Comparison of ENCODE assay signal across 23 mouse cellular contexts in the genomic region with DNA sequence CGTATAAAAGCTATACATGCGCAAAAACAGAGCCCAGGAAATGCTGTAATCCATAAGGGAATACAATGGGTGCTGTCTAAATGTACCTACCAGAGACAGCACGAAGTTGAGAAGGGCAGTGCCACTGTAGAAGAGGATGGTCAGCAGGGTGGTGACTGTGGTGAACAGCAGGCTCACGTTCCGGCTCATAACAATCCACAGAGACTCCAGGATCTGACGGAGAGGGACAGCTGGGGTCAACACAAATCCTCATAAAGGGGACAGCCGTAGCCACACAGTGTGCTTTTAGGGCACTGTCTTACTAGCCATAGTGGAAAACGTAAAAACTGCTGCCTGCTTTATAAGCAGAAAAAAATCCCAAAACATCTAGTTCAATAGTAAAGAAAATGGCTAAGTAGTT.
"Had no signal": no experiment of that assay in that cellular context is flagged by ENCODE, and none has a peak within 500 bp of the region (broad histone marks: within the 10 kb centered on the region; RNA-seq: fewer than 3 reads in every experiment).

No protein-coding gene starts in this region.

- H3K9me3 ChIP-seq: liver, embryonic 13.5 days; liver, embryonic 15.5 days; lung, embryonic 15.5 days; megakaryocyte, embryonic 14.5 days; midbrain, embryonic 10.5 days; midbrain, embryonic 12.5 days; neural tube, embryonic 12.5 days had no signal

- H3K27me3 ChIP-seq: liver, embryonic 13.5 days; liver, embryonic 15.5 days; lung, embryonic 15.5 days; megakaryocyte, embryonic 14.5 days; midbrain, embryonic 12.5 days; neural tube, embryonic 12.5 days had no signal

- ATAC-seq: liver, postnatal 0 days; lung, postnatal 0 days; midbrain, embryonic 16.5 days had no signal

- H3K4me1 ChIP-seq: liver, embryonic 13.5 days; liver, embryonic 15.5 days; lung, embryonic 15.5 days; midbrain, embryonic 12.5 days; neural tube, embryonic 12.5 days had no signal

- H3K4me2 ChIP-seq: liver, embryonic 13.5 days; liver, embryonic 15.5 days; lung, embryonic 15.5 days; midbrain, embryonic 12.5 days; neural tube, embryonic 12.5 days had no signal

- H3K27ac ChIP-seq: liver, embryonic 13.5 days; liver, embryonic 15.5 days; lung, embryonic 15.5 days; macrophage; midbrain, embryonic 10.5 days; midbrain, embryonic 12.5 days; neural tube, embryonic 12.5 days had no signal

- DNase-seq: liver, embryonic 13.5 days; liver, postnatal 0 days; lung, adult 2 months; lung, postnatal 14 days; lung, postnatal 36 days; midbrain, embryonic 14.5 days; retina, postnatal 1 day; right cerebral cortex, adult 18-20 months; right cerebral cortex, postnatal 25 days; right cerebral cortex, postnatal 4 days; spleen, adult 18-20 months; thymus, adult 18-20 months; thymus, postnatal 14 days; thymus, postnatal 36 days had no signal

- H3K4me3 ChIP-seq: liver, embryonic 13.5 days; liver, embryonic 15.5 days; lung, embryonic 15.5 days; megakaryocyte, embryonic 14.5 days; midbrain, embryonic 10.5 days; midbrain, embryonic 12.5 days; neural tube, embryonic 12.5 days had no signal

- H3K9ac ChIP-seq: liver, embryonic 13.5 days; liver, embryonic 15.5 days; liver, postnatal 0 days; lung, embryonic 15.5 days; midbrain, embryonic 12.5 days; neural tube, embryonic 12.5 days had no signal
